Mouse (Mus musculus): ENCODE measurements around the gene Fras1. TPM values are rescaled to one million over a fixed set of nuclear protein-coding genes. Genes with fewer than 3 reads are reported as not detected.
A peak's percentile ranks its signal among the peaks of the same experiment; 100 is the strongest.

Fras1 gene
- polyA plus RNA-seq, 1 experiment from 2014 or later, result 4.2 TPM

GRCm38 (mm10) chr5:96545994-96546393, 172.2 kb downstream of the Fras1 start:
- Histone ChIP-seq H3K9me3 (replicated peaks; ENCODE audit: control insufficient read depth, low read length, poor library complexity, severe bottlenecking) (no peaks in the 10 kb centered on the region), H3K4me2 (ENCODE audit: low read length) (no peak overlapping the region), H3K4me1 (ENCODE audit: control insufficient read depth, insufficient read depth, low read length) (no peaks in the 10 kb centered on the region), H3K36me3 (ENCODE audit: control insufficient read depth, insufficient read depth, low read length) (no peaks in the 10 kb centered on the region), H3K27me3 (ENCODE audit: control insufficient read depth, insufficient read depth, low read depth, low read length) (no peaks in the 10 kb centered on the region), H3K4me3 (ENCODE audit: low read depth, low read length) (no peak overlapping the region), H3K27ac (ENCODE audit: low read length) (no peak overlapping the region), H3K9ac (ENCODE audit: low read depth, low read length) (no peak overlapping the region)
- 89% methylated on average over 5 of the region's 5 CpGs for WGBS
- no peak for ATAC-seq

- no peaks in the 10 kb centered on the region for H3K27me3 ChIP-seq (ENCODE audit: control insufficient read depth, insufficient read depth, low read depth, low read length)
- no peak for ATAC-seq
- H3K4me3 ChIP-seq (ENCODE audit: low read depth, low read length), result no peak overlapping the region
- WGBS, result 80% methylated on average over 12 of the region's 12 CpGs
- H3K27ac ChIP-seq (ENCODE audit: low read length), result no peak overlapping the region
- no peaks in the 10 kb centered on the region for H3K36me3 ChIP-seq (ENCODE audit: control insufficient read depth, insufficient read depth, low read length)
- H3K9me3 ChIP-seq (replicated peaks; ENCODE audit: control insufficient read depth, low read length, poor library complexity, severe bottlenecking), result no peaks in the 10 kb centered on the region
- H3K4me2 ChIP-seq (ENCODE audit: low read length), result no peak overlapping the region
- no peak overlapping the region for H3K9ac ChIP-seq (ENCODE audit: low read depth, low read length)
- peaks cover 7% of the 10 kb centered on the region for H3K4me1 ChIP-seq (ENCODE audit: control insufficient read depth, insufficient read depth, low read length)
Measured at GRCm38 (mm10) chr5:96554940-96555679, 181.4 kb downstream of the Fras1 start.

- Histone ChIP-seq H3K4me3 (ENCODE audit: low read depth, low read length) (no peak overlapping the region), H3K9me3 (replicated peaks; ENCODE audit: control insufficient read depth, low read length, poor library complexity, severe bottlenecking) (no peaks in the 10 kb centered on the region), H3K27me3 (ENCODE audit: control insufficient read depth, insufficient read depth, low read depth, low read length) (no peaks in the 10 kb centered on the region), H3K4me1 (ENCODE audit: control insufficient read depth, insufficient read depth, low read length) (peaks cover 7% of the 10 kb centered on the region), H3K4me2 (ENCODE audit: low read length) (no peak overlapping the region), H3K27ac (ENCODE audit: low read length) (peak overlapping the region; percentile 54; the same call in 1 of the 2 replicates), H3K9ac (ENCODE audit: low read depth, low read length) (no peak overlapping the region), H3K36me3 (ENCODE audit: control insufficient read depth, insufficient read depth, low read length) (no peaks in the 10 kb centered on the region)
- WGBS, result 18% methylated on average over 8 of the region's 8 CpGs
- no peak for ATAC-seq
Measured at GRCm38 (mm10) chr5:96558049-96558804, 184.5 kb downstream of the Fras1 start.

- H3K4me3 ChIP-seq (ENCODE audit: low read depth, low read length), result no peak overlapping the region
- H3K9me3 ChIP-seq (replicated peaks; ENCODE audit: control insufficient read depth, low read length, poor library complexity, severe bottlenecking), result no peaks in the 10 kb centered on the region
- no peak for ATAC-seq
- H3K36me3 ChIP-seq (ENCODE audit: control insufficient read depth, insufficient read depth, low read length), result no peaks in the 10 kb centered on the region
- H3K27me3 ChIP-seq (ENCODE audit: control insufficient read depth, insufficient read depth, low read depth, low read length), result no peaks in the 10 kb centered on the region
- H3K4me1 ChIP-seq (ENCODE audit: control insufficient read depth, insufficient read depth, low read length), result no peaks in the 10 kb centered on the region
- H3K9ac ChIP-seq (ENCODE audit: low read depth, low read length), result no peak overlapping the region
- 66% methylated on average over 4 of the region's 4 CpGs for WGBS
- H3K4me2 ChIP-seq (ENCODE audit: low read length), result no peak overlapping the region
- no peak overlapping the region for H3K27ac ChIP-seq (ENCODE audit: low read length)
Measured at GRCm38 (mm10) chr5:96574586-96574985, 200.8 kb downstream of the Fras1 start.

GRCm38 (mm10) chr5:96578705-96579104, 204.9 kb downstream of the Fras1 start:
- ATAC-seq, result no peak
- Histone ChIP-seq H3K27ac (ENCODE audit: low read length) (no peak overlapping the region), H3K36me3 (ENCODE audit: control insufficient read depth, insufficient read depth, low read length) (no peaks in the 10 kb centered on the region), H3K27me3 (ENCODE audit: control insufficient read depth, insufficient read depth, low read depth, low read length) (no peaks in the 10 kb centered on the region), H3K4me1 (ENCODE audit: control insufficient read depth, insufficient read depth, low read length) (peaks cover 2% of the 10 kb centered on the region; the same call in 1 of the 2 replicates), H3K9ac (ENCODE audit: low read depth, low read length) (no peak overlapping the region), H3K9me3 (replicated peaks; ENCODE audit: control insufficient read depth, low read length, poor library complexity, severe bottlenecking) (no peaks in the 10 kb centered on the region), H3K4me3 (ENCODE audit: low read depth, low read length) (no peak overlapping the region), H3K4me2 (ENCODE audit: low read length) (no peak overlapping the region)
- WGBS, result 83% methylated on average over 3 of the region's 3 CpGs

- 57% methylated on average over 5 of the region's 5 CpGs for WGBS
- Histone ChIP-seq H3K4me1 (ENCODE audit: control insufficient read depth, insufficient read depth, low read length) (peaks cover 2% of the 10 kb centered on the region; the same call in 1 of the 2 replicates), H3K27me3 (ENCODE audit: control insufficient read depth, insufficient read depth, low read depth, low read length) (no peaks in the 10 kb centered on the region), H3K9me3 (replicated peaks; ENCODE audit: control insufficient read depth, low read length, poor library complexity, severe bottlenecking) (no peaks in the 10 kb centered on the region), H3K4me2 (ENCODE audit: low read length) (no peak overlapping the region), H3K4me3 (ENCODE audit: low read depth, low read length) (no peak overlapping the region), H3K36me3 (ENCODE audit: control insufficient read depth, insufficient read depth, low read length) (no peaks in the 10 kb centered on the region), H3K27ac (ENCODE audit: low read length) (no peak overlapping the region), H3K9ac (ENCODE audit: low read depth, low read length) (no peak overlapping the region)
- ATAC-seq, result peak; percentile 45; the same call in 1 of the 2 replicates
Measured at GRCm38 (mm10) chr5:96579938-96580337, 206.2 kb downstream of the Fras1 start.

GRCm38 (mm10) chr5:96584730-96585129, 211.0 kb downstream of the Fras1 start:
- H3K4me1 ChIP-seq (ENCODE audit: control insufficient read depth, insufficient read depth, low read length), result peaks cover 2% of the 10 kb centered on the region; the same call in 1 of the 2 replicates
- ATAC-seq, result no peak
- 78% methylated on average over 5 of the region's 5 CpGs for WGBS
- no peak overlapping the region for H3K27ac ChIP-seq (ENCODE audit: low read length)
- H3K4me3 ChIP-seq (ENCODE audit: low read depth, low read length), result no peak overlapping the region
- no peaks in the 10 kb centered on the region for H3K36me3 ChIP-seq (ENCODE audit: control insufficient read depth, insufficient read depth, low read length)
- H3K27me3 ChIP-seq (ENCODE audit: control insufficient read depth, insufficient read depth, low read depth, low read length), result no peaks in the 10 kb centered on the region
- no peaks in the 10 kb centered on the region for H3K9me3 ChIP-seq (replicated peaks; ENCODE audit: control insufficient read depth, low read length, poor library complexity, severe bottlenecking)
- no peak overlapping the region for H3K4me2 ChIP-seq (ENCODE audit: low read length)
- no peak overlapping the region for H3K9ac ChIP-seq (ENCODE audit: low read depth, low read length)

- 93% methylated on average over 6 of the region's 6 CpGs for WGBS
- no peak overlapping the region for H3K4me2 ChIP-seq (ENCODE audit: low read length)
- no peaks in the 10 kb centered on the region for H3K9me3 ChIP-seq (replicated peaks; ENCODE audit: control insufficient read depth, low read length, poor library complexity, severe bottlenecking)
- no peaks in the 10 kb centered on the region for H3K36me3 ChIP-seq (ENCODE audit: control insufficient read depth, insufficient read depth, low read length)
- no peak overlapping the region for H3K27ac ChIP-seq (ENCODE audit: low read length)
- H3K27me3 ChIP-seq (ENCODE audit: control insufficient read depth, insufficient read depth, low read depth, low read length), result no peaks in the 10 kb centered on the region
- H3K4me3 ChIP-seq (ENCODE audit: low read depth, low read length), result no peak overlapping the region
- no peaks in the 10 kb centered on the region for H3K4me1 ChIP-seq (ENCODE audit: control insufficient read depth, insufficient read depth, low read length)
- no peak for ATAC-seq
- H3K9ac ChIP-seq (ENCODE audit: low read depth, low read length), result no peak overlapping the region
Measured at GRCm38 (mm10) chr5:96590621-96591020, 216.9 kb downstream of the Fras1 start.

- no peak overlapping the region for H3K4me3 ChIP-seq (ENCODE audit: low read depth, low read length)
- WGBS, result 92% methylated on average over 5 of the region's 5 CpGs
- no peak for ATAC-seq
Measured at GRCm38 (mm10) chr5:96595793-96596192, 222.0 kb downstream of the Fras1 start.

More at GRCm38 (mm10) chr5:96595793-96596192, 222.0 kb downstream of the Fras1 start:
- Histone ChIP-seq H3K27me3 (ENCODE audit: control insufficient read depth, insufficient read depth, low read depth, low read length) (no peaks in the 10 kb centered on the region), H3K9me3 (replicated peaks; ENCODE audit: control insufficient read depth, low read length, poor library complexity, severe bottlenecking) (no peaks in the 10 kb centered on the region), H3K4me1 (ENCODE audit: control insufficient read depth, insufficient read depth, low read length) (no peaks in the 10 kb centered on the region), H3K4me2 (ENCODE audit: low read length) (no peak overlapping the region), H3K9ac (ENCODE audit: low read depth, low read length) (no peak overlapping the region), H3K27ac (ENCODE audit: low read length) (no peak overlapping the region), H3K36me3 (ENCODE audit: control insufficient read depth, insufficient read depth, low read length) (no peaks in the 10 kb centered on the region)
